Mouse (Mus musculus): ENCODE data around the gene Il1rapl1.

The Il1rapl1 gene

GRCm38 (mm10) chrX:87600914-87601313, 514.5 kb downstream of the Il1rapl1 start:
- DNase-seq (ENCODE audit: extremely low spot score), result no peak

GRCm38 (mm10) chrX:87507997-87508396, 607.4 kb downstream of the Il1rapl1 start:
- DNase-seq (ENCODE audit: extremely low spot score), result no peak

DNA sequence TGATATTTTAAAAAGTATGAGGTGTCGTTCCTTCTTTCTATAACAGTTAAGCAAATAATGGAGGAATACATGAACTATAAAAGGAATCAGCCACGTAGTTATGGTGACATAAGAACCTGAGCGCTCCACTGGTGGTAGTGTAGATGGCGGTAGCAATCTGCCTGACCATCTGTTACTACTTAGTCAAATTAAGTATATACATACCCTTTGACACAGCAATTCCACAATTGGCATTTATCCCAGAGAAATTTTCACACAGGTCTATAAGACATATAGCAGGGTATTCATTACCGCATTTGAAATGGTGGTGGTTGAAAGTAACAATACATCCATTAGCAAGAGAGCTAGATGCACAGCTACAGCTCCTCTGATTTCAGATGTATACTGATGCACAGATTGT, 612.8 kb downstream of the Il1rapl1 start:
- no peak for DNase-seq (ENCODE audit: extremely low spot score)

- DNase-seq (ENCODE audit: extremely low spot score), result no peak
Observed at GRCm38 (mm10) chrX:87483416-87483815, 632.0 kb downstream of the Il1rapl1 start.

DNA sequence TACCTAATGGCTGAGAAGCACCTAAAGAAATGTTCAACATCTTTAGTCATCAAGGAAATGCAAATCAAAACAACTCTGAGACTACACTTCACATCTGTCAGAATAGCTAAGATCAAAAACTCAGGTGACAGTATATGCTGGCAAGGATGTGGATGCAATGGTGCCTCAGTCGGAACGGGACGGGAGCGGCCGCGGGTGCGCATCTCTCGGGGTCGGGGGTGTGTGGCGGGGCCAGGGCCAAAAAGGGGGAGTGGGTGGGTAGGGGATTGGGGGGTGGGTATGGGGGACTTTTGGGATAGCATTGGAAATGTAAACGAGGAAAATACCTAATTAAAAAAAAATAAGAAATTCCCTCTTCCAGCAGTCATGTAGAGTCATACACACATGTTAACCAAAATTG, 877.3 kb downstream of the Il1rapl1 start:
- peak; percentile 73 for DNase-seq (ENCODE audit: extremely low spot score)

- DNase-seq (ENCODE audit: extremely low spot score), result no peak
Observed at GRCm38 (mm10) chrX:87225280-87225679, 890.2 kb downstream of the Il1rapl1 start.

DNA sequence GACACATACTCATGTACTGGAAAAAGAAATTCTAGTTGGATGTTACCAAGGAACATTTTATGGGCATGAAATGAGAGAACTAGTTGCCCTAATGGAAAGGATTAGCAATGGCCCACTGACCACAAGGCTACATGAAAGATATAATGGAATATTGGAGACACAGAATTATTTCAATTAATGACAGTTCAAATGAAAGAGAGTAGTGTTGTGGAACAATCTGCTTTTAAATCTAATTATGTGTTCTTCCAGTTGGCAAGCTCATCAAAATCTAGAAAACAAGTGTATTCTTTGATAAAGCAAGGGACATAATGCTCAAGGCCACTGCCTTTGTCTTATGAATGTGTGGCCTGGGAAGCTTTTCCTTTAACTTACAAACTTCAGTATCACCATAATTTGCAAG, 1113.1 kb downstream of the Il1rapl1 start:
- DNase-seq (ENCODE audit: extremely low spot score), result no peak

GRCm38 (mm10) chrX:86955126-86955525, 1160.3 kb downstream of the Il1rapl1 start:
- DNase-seq (ENCODE audit: extremely low spot score), result no peak

DNA sequence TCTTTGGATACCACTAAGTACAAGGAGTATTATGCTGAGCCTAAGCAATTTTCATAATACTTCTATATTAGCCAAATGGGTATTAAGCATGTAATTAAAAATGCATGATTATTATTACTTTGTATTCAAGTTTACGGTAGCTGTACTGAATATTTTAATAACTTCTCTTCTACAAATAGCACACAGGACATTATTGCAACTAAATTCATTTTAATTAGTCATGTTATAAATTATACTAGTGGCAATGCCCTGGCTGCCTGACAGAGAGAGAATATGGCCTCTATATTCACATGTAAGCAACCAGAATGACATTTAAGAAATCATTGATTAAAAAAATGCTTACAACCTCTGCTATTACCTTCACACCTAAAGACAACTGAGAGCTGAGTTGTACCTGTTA, 1160.8 kb downstream of the Il1rapl1 start:
- no peak for DNase-seq (ENCODE audit: extremely low spot score)

DNA sequence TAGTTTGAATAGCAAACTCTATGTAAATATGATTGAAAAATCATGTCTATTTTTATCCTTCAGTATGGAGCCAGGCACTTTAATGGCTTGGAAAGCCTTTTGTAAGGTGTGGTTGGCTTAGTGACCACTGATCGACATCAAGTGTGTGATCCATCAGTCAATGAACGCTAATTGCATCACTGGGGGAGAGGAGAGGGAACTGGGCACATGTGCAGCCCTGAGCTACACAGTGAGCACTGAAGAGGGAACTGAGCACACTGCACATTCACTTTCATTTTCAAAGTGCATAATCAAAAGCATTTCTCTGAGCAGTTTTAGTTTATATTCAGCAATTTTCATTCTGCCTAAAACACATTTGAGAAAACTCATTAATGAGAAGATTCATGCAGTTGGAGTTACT, 1164.5 kb downstream of the Il1rapl1 start:
- no peak for DNase-seq (ENCODE audit: extremely low spot score)

- no peak for DNase-seq (ENCODE audit: extremely low spot score)
Observed at GRCm38 (mm10) chrX:86949112-86949511, 1166.3 kb downstream of the Il1rapl1 start.

DNA sequence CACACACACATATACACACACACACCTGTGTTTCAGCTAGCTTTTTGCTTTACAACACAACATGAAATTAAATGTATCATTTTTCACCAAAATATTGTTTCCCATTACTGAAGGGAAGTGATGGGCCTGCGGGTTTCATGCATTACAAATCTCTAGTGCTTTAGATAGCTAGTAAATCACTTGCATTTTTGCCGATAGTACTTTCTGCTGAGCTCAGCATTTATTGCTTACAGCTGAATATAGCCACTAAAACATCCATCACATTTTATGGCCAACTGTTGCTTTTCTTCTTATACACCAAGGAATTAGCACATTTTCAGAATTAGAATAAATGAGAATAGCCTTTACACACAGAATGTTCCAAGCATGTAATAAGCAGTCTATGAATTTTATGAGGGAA, 1260.6 kb downstream of the Il1rapl1 start:
- DNase-seq (ENCODE audit: extremely low spot score), result no peak

DNA sequence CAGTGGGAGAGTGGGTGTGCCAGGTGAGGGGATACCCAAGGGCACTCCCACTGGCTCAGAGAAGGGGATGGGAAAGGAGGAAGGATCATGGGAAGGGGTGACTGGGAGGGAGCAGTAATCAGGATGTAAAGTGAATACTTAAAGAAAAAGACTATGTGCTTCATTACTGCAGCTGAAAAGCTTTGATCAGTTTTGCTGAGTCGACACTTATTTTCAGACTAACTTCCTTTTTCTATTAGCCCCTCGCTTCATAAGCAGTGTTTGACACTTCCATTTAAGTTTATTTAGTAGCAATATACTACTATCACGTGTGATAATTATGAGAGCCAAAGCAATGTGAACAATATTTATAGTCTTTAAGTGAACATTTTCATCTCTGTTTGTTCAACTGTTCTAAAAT, 1307.2 kb downstream of the Il1rapl1 start:
- DNase-seq (ENCODE audit: extremely low spot score), result no peak

GRCm38 (mm10) chrX:86802725-86803124, 1312.7 kb downstream of the Il1rapl1 start:
- no peak for DNase-seq (ENCODE audit: extremely low spot score)

GRCm38 (mm10) chrX:86728803-86729202, 1386.6 kb downstream of the Il1rapl1 start:
- DNase-seq (ENCODE audit: extremely low spot score), result no peak

Measured in embryo, embryonic 9.5 days (tissue).